Mouse (Mus musculus): ENCODE measurements around the gene Klc1. TPM values are rescaled to one million over a fixed set of nuclear protein-coding genes. Genes with fewer than 3 reads are reported as not detected.
A peak's percentile ranks its signal among the peaks of the same experiment; 100 is the strongest.

Gene Klc1
- polyA plus RNA-seq, 1 experiment: 44.3 TPM

DNA sequence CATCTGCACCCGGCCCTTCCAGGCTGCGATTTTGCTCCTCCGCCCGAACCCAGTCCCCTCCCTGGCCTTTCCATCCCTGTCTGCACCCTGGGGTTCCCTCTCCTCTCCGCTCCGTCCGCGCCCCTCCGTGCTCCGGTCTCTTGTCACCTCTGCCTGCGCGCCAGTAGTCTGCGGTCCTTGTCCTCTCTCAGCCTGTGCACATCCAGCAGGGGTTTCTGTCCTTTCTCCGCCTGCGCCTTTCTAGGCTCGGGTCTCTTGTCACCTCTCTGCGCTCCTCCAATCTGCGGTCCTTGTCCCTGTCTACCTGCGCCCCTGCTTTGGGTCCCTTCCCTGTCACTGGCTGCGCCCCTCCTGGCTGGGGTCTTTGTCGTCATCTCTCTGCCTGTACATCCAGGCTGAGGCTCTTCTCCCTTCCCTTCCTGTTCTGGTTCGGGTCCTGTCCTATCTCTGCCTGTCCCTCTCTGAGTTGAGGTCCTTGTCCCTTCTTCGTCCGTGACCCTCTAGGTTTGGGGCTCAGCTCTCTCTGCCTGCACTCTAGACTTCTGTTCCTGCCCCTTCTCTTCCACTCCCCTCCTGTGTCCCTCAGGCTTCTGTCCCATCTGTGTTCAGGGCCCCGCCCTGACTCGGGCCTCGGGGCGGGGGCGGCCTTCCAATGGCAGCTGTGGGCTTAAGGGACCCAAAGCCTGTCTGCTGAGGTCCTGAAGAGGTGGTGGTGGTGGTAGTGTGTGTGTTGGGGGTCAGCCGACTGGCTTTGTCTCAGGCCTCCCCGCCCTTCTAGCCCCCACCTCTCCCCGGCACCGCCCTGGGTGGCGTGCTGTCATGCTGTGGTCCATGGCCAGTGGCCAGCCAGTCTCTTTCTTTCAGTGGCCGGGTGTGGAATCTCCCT, 770 bp downstream of the Klc1 start:
- Histone ChIP-seq H3K36me3 (ENCODE audit: control insufficient read depth, insufficient read depth, low read length) (no peaks in the 10 kb centered on the region), H3K4me3 (ENCODE audit: insufficient read depth, low read depth, low read length) (peak overlapping the region; percentile 64), H3K27ac (ENCODE audit: insufficient read depth, low read depth, low read length) (peak overlapping the region; percentile 49), H3K27me3 (replicated peaks; ENCODE audit: control insufficient read depth, insufficient read depth, low read length) (no peaks in the 10 kb centered on the region), H3K4me1 (ENCODE audit: control insufficient read depth, insufficient read depth, low read length) (peaks cover 10% of the 10 kb centered on the region; the same call in 1 of the 2 replicates)
- no peak for TF ChIP-seq POLR2A (IDR thresholded peaks at IDR 0.05; ENCODE audit: low read depth, low read length)
- TF ChIP-seq CTCF (conservative IDR thresholded peaks at IDR 0.05; ENCODE audit: insufficient read depth, insufficient read length, low read depth, low read length): no peak
- peak; percentile 74 for DNase-seq
- 4% methylated on average over 35 of the region's 35 CpGs for WGBS

DNA sequence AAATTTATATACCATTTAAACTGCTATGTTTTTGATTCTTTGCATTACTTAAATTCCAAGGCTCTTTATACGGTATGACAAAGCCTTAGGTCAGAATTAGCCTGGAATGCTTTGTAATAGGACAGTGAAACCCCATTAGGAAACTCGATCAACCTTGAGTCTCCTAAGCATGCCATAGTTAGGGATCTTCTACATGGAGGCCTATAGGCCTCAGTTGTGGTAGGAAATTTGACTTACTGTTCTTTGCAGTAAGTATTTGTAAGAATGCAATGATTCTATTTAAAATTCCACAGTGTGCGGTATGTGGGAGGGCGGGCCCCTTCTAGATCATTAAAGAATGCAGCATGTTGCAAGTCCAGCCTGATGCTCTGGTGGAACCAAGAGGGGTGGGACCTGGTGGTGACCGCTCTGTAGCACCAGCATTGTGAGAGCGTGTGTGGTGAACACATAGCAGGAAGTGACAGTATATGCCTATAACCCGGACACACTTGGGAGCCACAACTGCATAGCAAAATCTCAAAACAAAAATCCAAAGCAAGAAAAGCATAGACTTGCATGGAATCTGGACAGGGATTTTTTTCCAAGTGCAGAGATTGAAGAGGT, 1.8 kb downstream of the Klc1 start:
- DNase-seq: no peak

DNA sequence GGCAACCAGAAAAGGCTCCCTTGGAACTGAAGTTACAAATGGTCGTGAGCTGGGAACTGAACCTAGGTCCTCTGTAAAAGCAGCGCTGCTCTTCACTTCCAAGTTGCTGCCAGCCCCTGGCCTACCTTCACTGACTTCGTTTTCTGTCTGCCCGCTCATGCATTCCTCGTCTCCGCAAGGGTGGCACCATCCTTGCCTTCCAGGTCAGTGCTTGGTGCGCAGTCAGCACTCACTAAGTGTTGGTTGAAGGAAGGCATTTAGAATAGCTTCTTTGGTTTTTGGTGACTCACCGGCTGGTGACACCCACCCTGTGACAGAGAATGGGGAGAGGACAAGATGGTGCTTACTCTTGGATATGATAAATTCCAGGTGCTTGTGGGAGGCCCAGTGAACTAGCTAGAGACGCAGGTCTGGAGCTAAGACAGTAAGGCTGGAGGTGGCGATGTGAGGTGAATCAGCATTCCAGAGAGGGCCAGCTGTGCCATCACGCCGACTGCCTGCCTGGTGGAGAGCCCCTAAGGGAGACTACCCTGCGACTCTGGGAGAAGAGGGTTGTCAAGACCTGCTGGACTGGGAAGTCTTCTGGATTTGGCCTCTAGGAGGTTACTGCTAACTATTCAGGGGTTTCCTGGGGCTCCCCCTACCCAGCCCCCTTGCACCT, 4.1 kb downstream of the Klc1 start:
- H3K36me3 ChIP-seq (ENCODE audit: control insufficient read depth, insufficient read depth, low read length): no peaks in the 10 kb centered on the region
- no peaks in the 10 kb centered on the region for H3K27me3 ChIP-seq (replicated peaks; ENCODE audit: control insufficient read depth, insufficient read depth, low read length)
- H3K4me3 ChIP-seq (ENCODE audit: insufficient read depth, low read depth, low read length): no peak overlapping the region
- no peak for DNase-seq
- no peak for TF ChIP-seq CTCF (conservative IDR thresholded peaks at IDR 0.05; ENCODE audit: insufficient read depth, insufficient read length, low read depth, low read length)
- no peak for TF ChIP-seq POLR2A (IDR thresholded peaks at IDR 0.05; ENCODE audit: low read depth, low read length)
- peaks cover 17% of the 10 kb centered on the region; the same call in 1 of the 2 replicates for H3K4me1 ChIP-seq (ENCODE audit: control insufficient read depth, insufficient read depth, low read length)
- 83% methylated on average over 13 of the region's 13 CpGs for WGBS
- H3K27ac ChIP-seq (ENCODE audit: insufficient read depth, low read depth, low read length): no peak overlapping the region

More for the DNA sequence above, 1.8 kb downstream of the Klc1 start:
- H3K36me3 ChIP-seq (ENCODE audit: control insufficient read depth, insufficient read depth, low read length): no peaks in the 10 kb centered on the region
- H3K4me3 ChIP-seq (ENCODE audit: insufficient read depth, low read depth, low read length): no peak overlapping the region
- H3K27me3 ChIP-seq (replicated peaks; ENCODE audit: control insufficient read depth, insufficient read depth, low read length): no peaks in the 10 kb centered on the region
- peaks cover 10% of the 10 kb centered on the region; the same call in 1 of the 2 replicates for H3K4me1 ChIP-seq (ENCODE audit: control insufficient read depth, insufficient read depth, low read length)
- no peak for TF ChIP-seq CTCF (conservative IDR thresholded peaks at IDR 0.05; ENCODE audit: insufficient read depth, insufficient read length, low read depth, low read length)
- no peak for TF ChIP-seq POLR2A (IDR thresholded peaks at IDR 0.05; ENCODE audit: low read depth, low read length)
- WGBS: 55% methylated on average over 7 of the region's 7 CpGs
- no peak overlapping the region for H3K27ac ChIP-seq (ENCODE audit: insufficient read depth, low read depth, low read length)

DNA sequence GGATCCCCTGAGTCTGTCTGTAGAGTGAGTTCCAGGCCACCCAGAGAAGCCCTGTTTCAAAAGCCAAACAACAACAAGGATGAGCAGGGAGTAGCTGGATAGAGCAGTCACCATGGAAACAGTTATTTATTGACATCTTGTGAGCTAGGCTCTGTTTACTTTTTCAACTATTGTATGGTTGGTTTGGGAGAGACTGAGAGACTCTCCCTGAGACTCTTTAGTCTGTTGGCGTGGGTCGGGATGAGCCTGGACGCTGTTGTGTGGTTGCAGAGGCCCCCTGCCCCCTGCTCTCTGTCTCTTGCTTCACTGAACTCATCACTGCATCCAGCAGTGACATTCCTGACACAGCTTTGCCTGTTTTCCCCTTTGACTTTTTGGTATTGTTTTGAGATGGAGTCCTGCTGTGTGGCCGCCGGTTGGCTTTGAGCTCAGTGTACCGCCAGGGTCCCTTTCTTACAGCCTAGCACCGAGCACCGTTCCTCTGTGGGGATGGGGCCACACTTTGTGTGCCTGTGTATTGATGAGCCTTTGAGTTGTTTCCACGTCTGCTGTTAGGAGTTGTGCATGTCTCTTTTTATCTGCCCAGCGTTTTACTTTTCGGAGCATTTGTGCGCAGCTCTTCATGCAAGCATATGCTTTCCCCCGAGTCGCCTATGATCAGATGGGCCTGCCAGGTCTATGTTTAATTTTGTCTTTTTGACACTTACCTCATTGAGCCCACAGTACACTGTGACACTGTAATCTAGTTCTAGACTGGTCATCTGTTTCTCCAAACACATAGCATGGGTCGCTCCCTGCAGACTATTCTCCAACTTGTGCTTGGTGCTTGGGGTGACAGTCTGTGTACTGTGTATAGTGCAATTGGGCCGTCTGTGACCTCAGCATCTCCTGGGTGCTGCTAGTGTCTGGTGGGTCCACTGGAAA, 7.9 kb downstream of the Klc1 start:
- H3K4me3 ChIP-seq (ENCODE audit: insufficient read depth, low read depth, low read length): no peak overlapping the region
- TF ChIP-seq POLR2A (IDR thresholded peaks at IDR 0.05; ENCODE audit: low read depth, low read length) (no peak), CTCF (conservative IDR thresholded peaks at IDR 0.05; ENCODE audit: insufficient read depth, insufficient read length, low read depth, low read length) (no peak)
- H3K36me3 ChIP-seq (ENCODE audit: control insufficient read depth, insufficient read depth, low read length): no peaks in the 10 kb centered on the region
- WGBS: 61% methylated on average over 16 of the region's 16 CpGs
- H3K4me1 ChIP-seq (ENCODE audit: control insufficient read depth, insufficient read depth, low read length): peaks cover 24% of the 10 kb centered on the region; the same call in 1 of the 2 replicates
- no peak overlapping the region for H3K27ac ChIP-seq (ENCODE audit: insufficient read depth, low read depth, low read length)
- no peaks in the 10 kb centered on the region for H3K27me3 ChIP-seq (replicated peaks; ENCODE audit: control insufficient read depth, insufficient read depth, low read length)
- peak; percentile 42 for DNase-seq

DNA sequence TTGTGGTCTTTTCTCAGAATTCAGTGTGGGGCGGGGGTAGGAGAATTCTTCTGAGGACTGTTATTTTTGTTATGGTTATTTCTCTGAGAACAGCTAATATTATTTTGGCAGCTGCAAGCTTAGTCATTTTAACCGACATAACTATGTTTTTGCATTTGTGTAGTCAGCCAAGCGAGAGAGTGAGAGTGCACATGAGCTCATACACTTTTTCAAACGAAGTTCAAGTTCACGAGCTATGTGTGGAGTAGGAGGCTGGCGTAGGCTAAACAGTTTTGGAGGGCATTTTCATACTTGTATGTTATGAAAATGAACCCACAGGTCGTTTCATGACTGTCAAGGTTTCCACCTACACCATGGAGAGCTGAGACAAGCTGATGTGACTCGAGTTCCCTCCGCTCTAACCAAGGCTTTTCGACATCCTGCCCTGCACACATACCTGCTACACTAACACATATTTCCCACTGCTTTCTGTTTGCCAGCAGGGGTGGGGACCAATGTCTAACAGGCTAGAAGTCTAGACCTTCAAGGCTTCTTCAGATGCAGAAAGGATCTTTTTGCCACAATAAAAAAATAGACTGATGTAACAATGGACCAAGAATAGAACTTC, 9.8 kb downstream of the Klc1 start:
- no peak for TF ChIP-seq POLR2A (IDR thresholded peaks at IDR 0.05; ENCODE audit: low read depth, low read length)
- no peak for TF ChIP-seq CTCF (conservative IDR thresholded peaks at IDR 0.05; ENCODE audit: insufficient read depth, insufficient read length, low read depth, low read length)
- peaks cover 24% of the 10 kb centered on the region; the same call in 1 of the 2 replicates for H3K4me1 ChIP-seq (ENCODE audit: control insufficient read depth, insufficient read depth, low read length)
- no peak overlapping the region for H3K27ac ChIP-seq (ENCODE audit: insufficient read depth, low read depth, low read length)
- no peaks in the 10 kb centered on the region for H3K27me3 ChIP-seq (replicated peaks; ENCODE audit: control insufficient read depth, insufficient read depth, low read length)
- H3K4me3 ChIP-seq (ENCODE audit: insufficient read depth, low read depth, low read length): no peak overlapping the region
- 62% methylated on average over 10 of the region's 10 CpGs for WGBS
- DNase-seq: no peak
- no peaks in the 10 kb centered on the region for H3K36me3 ChIP-seq (ENCODE audit: control insufficient read depth, insufficient read depth, low read length)

DNA sequence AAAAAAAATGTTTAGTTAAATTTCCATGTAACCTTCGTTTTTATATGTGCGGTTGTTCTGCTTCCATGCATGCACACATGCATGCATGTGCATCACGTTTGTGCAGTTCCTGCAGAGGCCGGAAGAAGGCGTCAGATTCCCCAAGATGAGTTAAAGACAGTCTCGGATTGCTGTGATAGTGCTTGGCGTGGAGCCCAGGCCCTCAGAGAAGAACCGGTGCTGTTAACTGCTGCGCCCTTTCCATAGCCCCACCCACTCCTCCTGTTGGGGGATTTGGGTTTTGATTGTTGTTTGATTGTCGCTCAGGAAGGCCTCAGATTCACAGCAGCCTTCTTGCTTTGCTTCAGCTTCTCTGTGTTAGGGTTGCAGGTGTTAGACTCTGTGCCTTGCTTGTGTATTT, 10.7 kb downstream of the Klc1 start:
- no peak overlapping the region for H3K27ac ChIP-seq (ENCODE audit: insufficient read depth, low read depth, low read length)
- WGBS: 35% methylated on average over 10 of the region's 10 CpGs
- peak; percentile 77 for DNase-seq
- H3K36me3 ChIP-seq (ENCODE audit: control insufficient read depth, insufficient read depth, low read length): peaks cover 1% of the 10 kb centered on the region; the same call in 1 of the 2 replicates
- H3K4me3 ChIP-seq (ENCODE audit: insufficient read depth, low read depth, low read length): no peak overlapping the region
- no peaks in the 10 kb centered on the region for H3K27me3 ChIP-seq (replicated peaks; ENCODE audit: control insufficient read depth, insufficient read depth, low read length)
- TF ChIP-seq POLR2A (IDR thresholded peaks at IDR 0.05; ENCODE audit: low read depth, low read length) (no peak), CTCF (conservative IDR thresholded peaks at IDR 0.05; ENCODE audit: insufficient read depth, insufficient read length, low read depth, low read length) (peak; percentile 37)
- H3K4me1 ChIP-seq (ENCODE audit: control insufficient read depth, insufficient read depth, low read length): peaks cover 24% of the 10 kb centered on the region; the same call in 1 of the 2 replicates

Measured in kidney, adult 2 months (tissue).